Mouse (Mus musculus) embryonic facial prominence, embryonic 15.5 days (tissue): ENCODE measurements around the gene Cela2a. TPM values are rescaled to one million over a fixed set of nuclear protein-coding genes. Genes with fewer than 3 reads are reported as not detected.
A peak's percentile ranks its signal among the peaks of the same experiment; 100 is the strongest.
"Not testable (repeated sequence)": the region's sequence is repeated elsewhere in the genome, so short reads cannot be mapped to it uniquely, and the experiment has no call there.

Experiments
- ATAC-seq: fragments of 200-750 bp; cut with Nextera tagmentation; 2 replicates; pipeline ENCODE4 v1.8.0; 2017; ENCODE audit warnings: low read depth, moderate TSS enrichment; ENCODE audit not compliant: insufficient number of reproducible peaks, low FRiP score, low TSS enrichment
- H3K27ac ChIP-seq: fragments of 300-500 bp; sonication (generic); replicated peaks from 2 replicates; pipeline ENCODE4 v1.5.1; 2015; ENCODE audit warnings: mild to moderate bottlenecking, inconsistent platforms
- H3K27me3 ChIP-seq: fragments of 300-500 bp; sonication (generic); 2 replicates; pipeline ENCODE4 v1.6.1; 2015; ENCODE audit warnings: inconsistent platforms
- H3K36me3 ChIP-seq: fragments of 300-500 bp; sonication (generic); 2 replicates; pipeline ENCODE4 v1.6.1; 2015; ENCODE audit warnings: mild to moderate bottlenecking, inconsistent platforms
- H3K4me1 ChIP-seq: fragments of 300-500 bp; sonication (generic); 2 replicates; pipeline ENCODE4 v1.6.1; 2015; ENCODE audit warnings: inconsistent platforms
- H3K4me2 ChIP-seq: fragments of 300-500 bp; sonication (generic); replicated peaks from 2 replicates; pipeline ENCODE4 v1.6.1; 2015; ENCODE audit warnings: mild to moderate bottlenecking, inconsistent platforms
- H3K4me3 ChIP-seq: fragments of 300-500 bp; sonication (generic); replicated peaks from 2 replicates; pipeline ENCODE4 v1.5.1; 2015; ENCODE audit warnings: mild to moderate bottlenecking, inconsistent platforms
- H3K9ac ChIP-seq: fragments of 300-500 bp; sonication (generic); 2 replicates; pipeline ENCODE4 v1.6.1; 2015; ENCODE audit warnings: inconsistent platforms
- H3K9me3 ChIP-seq: fragments of 300-500 bp; sonication (generic); replicated peaks from 2 replicates; pipeline ENCODE4 v1.6.1; 2016; ENCODE audit warnings: inconsistent platforms
- WGBS: fragments of 180-500 bp; shearing (Covaris S2); methylation state at CpG from one replicate; pipeline ENCODE4 v1.1.7; 2015; 5-methylcytosine and 5-hydroxymethylcytosine counted together
- polyA plus RNA-seq: library from polyadenylated mRNA; unstranded; fragments of >200 nt; fragmentation: Nextera tagmentation; extraction: Ambion mirVana; gene quantifications from 2 replicates; pipeline ENCODE4 v1.2.1, GENCODE M21; 2015

Gene Cela2a
- polyA plus RNA-seq, 1 experiment from 2014 or later: not detected

DNA sequence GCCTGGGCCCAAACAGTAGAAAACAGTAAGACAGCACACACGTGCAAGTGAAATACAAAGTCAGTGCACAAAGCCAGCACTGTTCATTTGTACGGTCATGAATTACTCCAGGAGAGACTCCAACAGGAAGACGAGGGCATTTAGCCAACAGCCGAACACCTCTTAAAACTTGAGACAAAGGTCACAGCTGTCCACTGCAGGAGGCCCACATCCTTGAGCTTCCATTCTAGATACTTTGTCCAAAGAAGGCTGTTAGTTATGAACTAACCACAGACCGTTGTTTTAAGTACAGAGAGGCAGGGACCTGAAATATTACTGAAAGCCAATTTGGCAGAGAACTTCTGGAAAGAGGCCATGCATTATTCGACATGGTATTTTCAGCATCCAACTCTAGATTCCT, 38.9 kb downstream of the Cela2a start:
- H3K9ac ChIP-seq: no peak overlapping the region
- peaks cover 42% of the 10 kb centered on the region for H3K36me3 ChIP-seq
- no peak overlapping the region for H3K4me3 ChIP-seq
- H3K4me1 ChIP-seq: peaks cover 14% of the 10 kb centered on the region
- ATAC-seq: no peak
- 74% methylated on average over 6 of the region's 6 CpGs for WGBS
- no peaks in the 10 kb centered on the region for H3K27me3 ChIP-seq
- H3K4me2 ChIP-seq: no peak overlapping the region
- H3K9me3 ChIP-seq: no peaks in the 10 kb centered on the region
- peak overlapping the region; percentile 28; the same call in 1 of the 2 replicates for H3K27ac ChIP-seq

DNA sequence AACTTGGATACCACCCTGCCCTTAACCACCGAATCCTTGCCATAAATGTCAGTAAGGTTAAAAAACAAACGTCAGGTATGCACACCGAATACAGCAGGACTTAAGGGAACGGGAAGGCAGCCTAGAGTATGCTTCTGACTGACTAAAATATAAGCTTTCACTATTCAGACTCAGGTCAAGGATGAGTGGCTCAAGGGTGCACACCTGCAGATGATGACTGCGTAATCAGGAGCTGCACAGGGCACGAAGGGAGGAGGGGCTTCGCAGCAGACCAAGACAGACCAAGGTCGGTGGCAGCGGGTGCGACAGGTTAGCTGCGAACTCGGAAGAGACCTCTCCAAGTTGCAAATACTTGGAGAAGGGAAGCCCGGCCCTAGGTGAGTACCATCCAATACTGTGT, 39.8 kb downstream of the Cela2a start:
- no peaks in the 10 kb centered on the region for H3K27me3 ChIP-seq
- 91% methylated on average over 13 of the region's 13 CpGs for WGBS
- H3K4me3 ChIP-seq: no peak overlapping the region
- no peak overlapping the region for H3K27ac ChIP-seq
- H3K36me3 ChIP-seq: peaks cover 51% of the 10 kb centered on the region
- peaks cover 11% of the 10 kb centered on the region for H3K4me1 ChIP-seq
- no peaks in the 10 kb centered on the region for H3K9me3 ChIP-seq
- H3K4me2 ChIP-seq: no peak overlapping the region
- H3K9ac ChIP-seq: no peak overlapping the region
- no peak for ATAC-seq

DNA sequence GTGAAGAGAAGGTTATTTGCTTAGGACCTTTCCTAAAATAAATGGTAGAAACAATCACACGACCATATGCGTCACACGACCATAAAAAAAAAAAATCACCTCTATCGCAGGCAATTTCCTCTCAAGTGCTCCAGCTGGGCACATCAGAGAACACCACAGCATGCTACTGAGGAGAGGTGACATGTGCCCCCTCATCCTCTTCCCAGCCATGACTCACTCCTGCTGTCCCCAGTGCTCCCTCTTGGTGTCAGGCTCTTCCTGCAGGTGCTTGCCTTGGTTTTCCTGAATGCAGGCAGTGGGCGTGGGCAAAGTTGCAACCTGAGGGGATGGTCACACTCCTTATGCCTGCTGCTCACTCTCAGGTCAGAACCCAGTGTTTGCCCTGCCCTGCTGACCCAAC, 41.1 kb downstream of the Cela2a start:
- no peak overlapping the region for H3K4me2 ChIP-seq
- no peak overlapping the region for H3K9ac ChIP-seq
- 86% methylated on average over 5 of the region's 5 CpGs for WGBS
- H3K27me3 ChIP-seq: no peaks in the 10 kb centered on the region
- peaks cover 64% of the 10 kb centered on the region for H3K36me3 ChIP-seq
- H3K9me3 ChIP-seq: no peaks in the 10 kb centered on the region
- ATAC-seq: no peak
- no peak overlapping the region for H3K4me3 ChIP-seq
- no peak overlapping the region for H3K27ac ChIP-seq
- H3K4me1 ChIP-seq: peaks cover 7% of the 10 kb centered on the region

DNA sequence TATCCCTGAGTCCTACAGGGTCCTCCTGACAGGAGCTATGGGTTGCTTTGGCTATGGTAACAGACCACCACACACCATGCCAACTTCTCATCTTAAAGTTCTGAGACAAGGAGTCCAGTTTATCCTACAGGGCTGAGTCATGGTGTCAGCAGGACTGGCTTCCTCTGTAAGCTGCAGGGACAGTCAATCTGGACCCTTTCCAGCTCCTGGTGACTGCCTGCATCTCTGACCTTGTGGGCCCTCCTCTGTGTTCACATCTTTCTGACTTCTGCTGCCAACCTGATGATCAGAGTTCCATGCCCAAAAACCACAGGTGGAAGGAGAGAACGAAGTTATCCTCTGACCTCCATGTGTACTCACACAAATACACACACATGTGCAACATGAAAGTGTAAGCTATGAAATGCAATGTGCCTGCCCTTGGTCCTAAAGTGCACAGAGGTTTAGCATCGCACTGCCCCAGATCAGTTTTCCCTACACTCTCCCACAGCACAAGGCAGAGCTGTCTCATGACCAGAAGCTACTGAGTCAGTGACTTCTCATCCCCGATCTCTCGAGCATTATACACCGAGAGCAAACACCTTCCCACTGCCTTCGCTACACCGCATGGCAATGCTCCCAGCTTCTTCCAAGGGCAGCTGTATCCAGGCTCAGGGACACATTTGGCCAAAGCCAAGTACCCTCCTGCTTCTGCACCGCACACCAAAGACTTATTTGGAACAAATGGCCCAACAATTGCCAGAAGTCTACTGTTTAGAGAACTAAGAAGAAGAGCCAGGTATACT, 44.6 kb downstream of the Cela2a start:
- H3K4me3 ChIP-seq: no peak overlapping the region
- WGBS: 95% methylated on average over 8 of the region's 8 CpGs
- no peak overlapping the region for H3K9ac ChIP-seq
- no peaks in the 10 kb centered on the region for H3K4me1 ChIP-seq
- no peak for ATAC-seq
- no peaks in the 10 kb centered on the region for H3K27me3 ChIP-seq
- H3K36me3 ChIP-seq: peaks cover 92% of the 10 kb centered on the region
- no peak overlapping the region for H3K27ac ChIP-seq
- H3K9me3 ChIP-seq: no peaks in the 10 kb centered on the region
- H3K4me2 ChIP-seq: no peak overlapping the region

DNA sequence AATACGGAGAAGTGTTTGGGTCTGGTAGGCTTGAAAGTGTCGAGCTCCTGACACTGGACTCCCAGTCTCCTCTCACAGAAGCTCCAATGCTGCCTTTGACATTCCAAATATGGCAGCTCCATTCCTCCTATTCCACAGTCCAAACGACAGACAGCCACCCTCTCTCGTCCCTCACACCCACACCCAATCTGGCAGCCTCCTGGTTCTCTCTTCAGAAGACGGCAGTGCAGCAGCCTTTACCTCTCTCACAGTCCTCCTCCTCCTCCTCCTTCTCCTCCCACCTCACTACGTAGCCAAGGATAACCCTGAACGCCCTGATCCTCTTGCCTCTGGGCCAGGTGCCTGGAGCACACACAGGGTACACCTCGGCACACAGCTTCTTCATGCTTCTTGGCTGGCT, 46.1 kb downstream of the Cela2a start:
- Histone ChIP-seq H3K9me3 (no peaks in the 10 kb centered on the region), H3K36me3 (peaks cover 93% of the 10 kb centered on the region), H3K27me3 (no peaks in the 10 kb centered on the region), H3K4me1 (no peaks in the 10 kb centered on the region), H3K9ac (no peak overlapping the region), H3K4me3 (no peak overlapping the region), H3K27ac (no peak overlapping the region), H3K4me2 (no peak overlapping the region)
- no peak for ATAC-seq
- 97% methylated on average over 8 of the region's 8 CpGs for WGBS

DNA sequence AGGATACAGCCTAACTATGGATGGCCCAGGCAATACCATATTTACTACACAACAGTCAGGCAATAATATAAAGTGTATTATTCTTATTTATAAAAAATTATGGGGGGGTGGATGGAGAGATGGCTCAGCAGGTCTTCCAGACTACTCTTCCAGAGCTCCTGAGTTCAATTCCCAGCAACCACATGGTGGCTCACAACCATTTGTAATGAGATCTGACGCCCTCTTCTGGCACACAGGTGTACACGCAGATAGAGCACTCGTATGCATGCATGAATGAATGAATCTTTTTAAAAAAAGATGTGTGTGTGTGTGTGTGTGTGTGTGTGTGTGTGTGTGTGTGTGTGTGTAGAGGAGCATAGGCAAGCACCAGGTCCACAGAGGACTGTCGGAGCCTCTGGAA, 52.9 kb downstream of the Cela2a start:
- H3K36me3 ChIP-seq: peaks cover 94% of the 10 kb centered on the region
- 80% methylated on average over 4 of the region's 4 CpGs for WGBS

DNA sequence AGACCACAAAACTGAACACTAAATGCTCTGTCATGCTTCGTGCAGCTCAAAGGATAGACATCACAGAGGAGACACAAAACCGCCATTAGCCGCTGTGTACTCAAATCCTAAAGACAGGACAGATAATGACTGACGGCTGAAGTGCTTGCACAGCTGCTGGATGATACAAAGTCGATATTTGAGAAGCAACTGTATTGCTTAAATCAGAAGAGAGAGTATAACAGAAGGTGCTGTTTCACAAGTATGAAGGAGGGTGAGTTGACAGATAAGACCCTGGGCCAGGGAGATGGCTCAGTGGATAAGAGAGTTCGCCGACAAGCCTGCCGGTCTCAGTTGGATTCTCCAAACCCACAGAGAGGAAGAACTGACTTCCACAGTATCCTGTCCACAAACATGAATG, 54.1 kb downstream of the Cela2a start:
- Histone ChIP-seq H3K36me3 (peaks cover 90% of the 10 kb centered on the region), H3K9me3 (no peaks in the 10 kb centered on the region), H3K4me3 (no peak overlapping the region), H3K4me1 (peaks cover 17% of the 10 kb centered on the region), H3K9ac (no peak overlapping the region), H3K27ac (no peak overlapping the region), H3K27me3 (no peaks in the 10 kb centered on the region), H3K4me2 (no peak overlapping the region)
- 80% methylated on average over 8 of the region's 8 CpGs for WGBS
- ATAC-seq: no peak

More for the DNA sequence above, 52.9 kb downstream of the Cela2a start:
- not testable (repeated sequence) for H3K4me3 ChIP-seq, H3K4me1 ChIP-seq, H3K9me3 ChIP-seq, H3K27me3 ChIP-seq, H3K9ac ChIP-seq, H3K4me2 ChIP-seq, ATAC-seq, H3K27ac ChIP-seq

DNA sequence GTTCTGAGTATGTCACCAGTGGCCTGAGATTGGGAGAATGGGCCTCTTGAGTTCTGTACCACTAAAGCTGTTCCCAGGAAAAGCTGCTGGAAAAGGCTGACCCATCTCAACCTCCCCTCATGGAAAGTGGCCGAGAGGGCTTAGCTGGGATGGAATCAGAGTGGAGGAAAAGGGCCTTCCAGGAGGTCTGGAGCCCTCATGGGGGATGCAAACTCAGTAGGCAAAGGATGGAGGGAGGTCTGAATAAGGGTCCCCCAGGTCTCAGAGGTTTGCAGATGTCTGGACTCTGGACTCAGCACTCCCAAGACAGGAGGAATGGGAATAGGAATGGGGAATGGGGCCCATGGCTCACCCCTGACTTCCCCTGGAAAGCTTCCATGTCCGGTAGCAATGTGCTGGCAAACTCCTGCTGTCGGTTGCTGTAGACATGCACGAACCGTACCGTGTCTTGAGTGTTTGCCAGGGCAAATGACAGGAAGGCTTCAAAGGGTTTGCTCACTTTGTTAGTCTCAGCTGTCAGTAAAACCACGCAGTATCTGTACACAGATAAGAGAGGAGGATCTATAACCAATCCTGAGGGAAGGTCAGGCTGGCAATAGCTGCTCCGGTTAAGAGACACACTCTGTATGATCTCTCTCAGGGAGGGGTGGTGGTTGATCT, 56.3 kb downstream of the Cela2a start:
- WGBS: 87% methylated on average over 8 of the region's 8 CpGs
- Histone ChIP-seq H3K9ac (no peak overlapping the region), H3K4me1 (peaks cover 28% of the 10 kb centered on the region), H3K27me3 (no peaks in the 10 kb centered on the region), H3K9me3 (no peaks in the 10 kb centered on the region), H3K4me3 (no peak overlapping the region), H3K4me2 (no peak overlapping the region), H3K27ac (no peak overlapping the region), H3K36me3 (peaks cover 82% of the 10 kb centered on the region)
- no peak for ATAC-seq

DNA sequence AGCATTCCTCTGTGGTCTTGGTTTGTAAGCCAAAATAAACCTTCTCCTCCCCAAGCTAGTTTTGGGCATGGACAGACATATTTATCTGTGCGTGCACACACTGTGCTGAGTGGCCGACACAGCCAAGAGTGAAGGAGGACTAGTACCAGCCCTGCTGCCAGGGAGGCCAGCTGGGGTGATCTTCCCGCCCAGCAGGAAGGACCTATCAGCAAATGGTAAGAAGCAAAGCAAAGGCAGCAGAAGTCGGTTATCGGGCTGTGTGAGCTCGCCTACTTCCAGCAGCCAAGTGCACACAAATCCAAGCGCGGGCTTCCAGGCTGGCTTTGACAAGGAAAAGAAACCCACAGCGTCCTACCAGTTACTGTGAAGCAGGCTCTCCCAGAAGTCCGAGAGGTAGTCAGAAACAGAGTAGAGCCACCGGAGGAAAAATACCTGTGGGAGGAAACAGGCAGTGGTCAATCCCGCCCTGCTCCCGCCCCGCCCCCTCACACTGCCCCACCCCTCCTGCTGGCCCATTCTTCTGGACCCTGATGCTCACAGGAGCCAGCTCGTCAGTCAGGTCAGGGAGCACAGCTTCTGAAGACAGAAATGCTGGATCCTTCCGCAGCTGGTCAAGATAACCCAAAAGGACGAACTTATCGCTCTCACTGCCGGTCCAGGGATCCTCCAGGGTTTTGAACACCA, 58.5 kb downstream of the Cela2a start:
- peaks cover 82% of the 10 kb centered on the region for H3K36me3 ChIP-seq
- peak overlapping the region; percentile 32 for H3K4me2 ChIP-seq
- no peaks in the 10 kb centered on the region for H3K9me3 ChIP-seq
- no peak overlapping the region for H3K4me3 ChIP-seq
- H3K4me1 ChIP-seq: peaks cover 28% of the 10 kb centered on the region
- no peak overlapping the region for H3K9ac ChIP-seq
- no peaks in the 10 kb centered on the region for H3K27me3 ChIP-seq
- peak overlapping the region; percentile 94 for H3K27ac ChIP-seq
- WGBS: 59% methylated on average over 19 of the region's 19 CpGs
- peak; percentile 86 for ATAC-seq

DNA sequence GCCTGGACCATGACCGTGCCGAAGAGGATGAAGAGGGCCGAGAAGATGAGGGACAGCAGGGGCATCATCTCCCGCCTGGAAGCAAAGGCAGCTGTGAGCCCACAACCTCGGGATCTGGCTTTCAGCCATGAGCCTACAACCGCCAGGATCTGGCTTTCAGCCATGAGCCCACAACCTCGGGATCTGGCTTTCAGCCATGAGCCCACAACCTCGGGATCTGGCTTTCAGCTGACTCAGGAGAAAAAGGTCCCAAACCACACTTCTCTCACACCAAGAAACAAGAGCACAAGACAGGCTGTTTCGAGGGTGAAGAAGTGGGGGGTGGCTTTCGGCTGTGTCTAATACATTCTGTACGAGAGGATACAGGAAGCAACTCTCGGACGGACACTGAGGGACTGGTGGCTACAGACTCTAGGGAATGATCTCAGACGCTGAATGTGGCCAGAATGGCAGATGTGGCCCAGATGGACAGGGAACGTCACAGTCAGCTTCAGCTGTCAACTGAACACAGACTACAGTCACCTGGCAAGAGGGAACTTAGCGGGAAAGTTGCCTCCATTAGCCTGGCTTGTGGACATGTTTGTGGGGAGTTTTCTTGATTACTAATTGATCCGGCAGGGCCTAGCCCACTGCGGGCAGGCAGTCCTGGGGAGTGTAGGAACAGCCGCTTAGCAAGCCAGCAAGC, 59.1 kb downstream of the Cela2a start:
- 26% methylated on average over 19 of the region's 19 CpGs for WGBS
- no peaks in the 10 kb centered on the region for H3K27me3 ChIP-seq
- H3K36me3 ChIP-seq: peaks cover 82% of the 10 kb centered on the region
- H3K9me3 ChIP-seq: no peaks in the 10 kb centered on the region
- ATAC-seq: peak; percentile 84
- H3K9ac ChIP-seq: no peak overlapping the region
- no peak overlapping the region for H3K4me3 ChIP-seq
- H3K27ac ChIP-seq: peak overlapping the region; percentile 94
- H3K4me1 ChIP-seq: peaks cover 28% of the 10 kb centered on the region
- peak overlapping the region; percentile 32 for H3K4me2 ChIP-seq

DNA sequence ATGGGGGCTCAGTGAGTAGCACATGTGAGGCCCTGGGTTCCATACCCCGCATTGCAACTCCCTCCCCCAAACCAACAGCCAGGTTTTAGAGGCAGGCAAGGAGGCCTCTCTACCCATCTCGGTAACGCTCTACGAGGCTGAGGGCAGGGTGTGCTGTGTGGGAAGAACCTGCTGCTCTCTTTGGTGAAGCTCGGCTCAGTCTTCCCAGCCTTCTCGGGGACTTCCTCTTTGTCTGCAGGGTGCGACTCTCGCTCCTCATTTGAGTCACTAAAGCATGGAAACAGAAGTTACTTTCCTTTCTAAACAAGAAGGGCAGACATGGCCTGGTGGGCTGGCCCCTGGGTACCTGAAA, 59.7 kb downstream of the Cela2a start:
- Histone ChIP-seq H3K36me3 (peaks cover 82% of the 10 kb centered on the region), H3K4me1 (peaks cover 28% of the 10 kb centered on the region), H3K27me3 (no peaks in the 10 kb centered on the region), H3K9ac (no peak overlapping the region), H3K9me3 (no peaks in the 10 kb centered on the region), H3K4me3 (no peak overlapping the region), H3K4me2 (peak overlapping the region; percentile 32), H3K27ac (peak overlapping the region; percentile 94)
- 58% methylated on average over 8 of the region's 8 CpGs for WGBS
- no peak for ATAC-seq
